Mouse (Mus musculus) thymus, postnatal 25 days (tissue): ENCODE results near the gene Usp10.

ENCODE experiments used
- DNase-seq: peaks from one replicate; pipeline ENCODE4 v3.0.0; 2022

The Usp10 gene

DNA sequence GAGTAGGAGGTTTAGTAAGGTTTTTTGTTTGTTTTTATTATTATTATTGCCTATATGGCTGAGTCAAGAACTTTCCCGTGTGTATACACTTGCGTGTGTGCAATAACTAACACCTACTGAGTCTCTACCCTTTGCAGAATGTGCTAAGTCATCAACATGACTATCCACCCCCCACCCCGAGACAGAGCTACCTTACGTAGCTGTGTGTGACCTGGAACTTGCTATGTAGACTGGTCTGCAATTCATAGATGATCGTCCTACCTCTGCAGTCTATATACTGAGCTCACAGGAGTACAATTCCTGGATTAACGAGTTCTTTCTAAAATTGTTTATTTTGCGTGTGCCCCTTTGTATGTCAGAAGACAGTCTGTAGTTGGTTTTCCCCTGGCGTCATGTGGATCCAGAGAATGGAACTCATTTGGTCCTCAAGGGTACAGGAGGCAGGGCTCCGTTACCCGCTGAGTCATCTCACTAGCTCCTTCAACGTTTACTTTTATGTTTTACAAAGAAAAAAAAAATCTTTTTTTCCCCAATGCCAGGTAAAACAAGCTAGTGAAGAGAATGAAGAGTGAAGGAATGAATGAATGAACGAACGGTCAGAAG lies at the start of gene Usp10:
Gene Usp10 (plus strand): TSS at position 417 of the 603 bp plus-strand sequence.
- no peak for DNase-seq

DNA sequence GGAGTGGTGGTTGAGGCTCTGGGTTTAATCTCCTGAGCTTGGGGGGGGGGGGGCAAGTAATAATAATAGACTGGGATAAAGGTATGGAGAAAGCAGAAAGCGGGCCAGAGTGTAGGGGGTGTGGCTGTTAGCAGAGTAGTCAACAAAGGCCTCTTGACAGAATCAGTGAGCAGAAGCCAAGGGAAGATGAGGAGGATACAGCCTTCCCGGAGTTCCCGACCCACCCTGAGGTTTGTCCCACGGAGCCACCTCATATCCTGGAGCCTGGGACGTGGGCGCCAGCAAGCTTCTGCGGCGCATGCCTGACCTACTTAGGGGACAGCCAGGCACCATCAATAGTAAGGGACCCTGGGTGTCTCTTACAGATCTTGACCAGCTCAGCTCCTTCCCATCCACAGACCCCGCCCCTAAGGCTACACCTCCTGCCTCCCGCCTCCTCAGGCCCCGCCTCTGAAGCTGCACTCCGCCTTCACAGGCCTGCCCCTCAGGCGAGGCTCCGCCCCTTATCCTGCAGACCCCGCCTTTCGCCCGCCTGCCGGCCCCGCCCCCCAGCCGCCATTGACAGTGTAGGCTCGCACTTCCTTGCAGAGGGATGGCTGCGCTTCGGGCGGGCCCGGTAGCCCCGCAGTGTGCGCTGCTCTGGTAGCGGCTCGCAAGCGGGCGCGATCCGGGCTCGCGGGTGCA lies 48.3 kb upstream of the Usp10 start, which contains the start of gene Klhl36:
Gene Klhl36 (plus strand): TSS at position 561 of the 684 bp plus-strand sequence.
- peak; percentile 98 for DNase-seq

DNA sequence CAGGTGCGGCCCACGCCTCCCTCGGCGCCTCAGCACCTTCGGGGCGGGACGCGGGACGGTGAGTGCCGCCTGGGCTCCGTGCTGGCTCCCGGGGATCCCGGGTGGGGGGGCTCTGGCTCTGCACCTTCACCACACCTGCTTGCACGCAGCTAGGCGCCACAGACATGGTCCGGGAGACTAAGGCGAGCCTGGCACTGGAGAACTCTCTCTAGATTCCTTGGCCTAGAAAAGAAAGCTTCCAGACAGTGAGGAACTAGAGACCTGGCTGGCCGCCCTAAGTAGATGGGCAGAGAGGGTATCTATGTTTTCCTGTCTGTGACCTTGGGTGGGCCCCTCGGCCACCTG lies 47.8 kb upstream of the Usp10 start:
- DNase-seq, result no peak

DNA sequence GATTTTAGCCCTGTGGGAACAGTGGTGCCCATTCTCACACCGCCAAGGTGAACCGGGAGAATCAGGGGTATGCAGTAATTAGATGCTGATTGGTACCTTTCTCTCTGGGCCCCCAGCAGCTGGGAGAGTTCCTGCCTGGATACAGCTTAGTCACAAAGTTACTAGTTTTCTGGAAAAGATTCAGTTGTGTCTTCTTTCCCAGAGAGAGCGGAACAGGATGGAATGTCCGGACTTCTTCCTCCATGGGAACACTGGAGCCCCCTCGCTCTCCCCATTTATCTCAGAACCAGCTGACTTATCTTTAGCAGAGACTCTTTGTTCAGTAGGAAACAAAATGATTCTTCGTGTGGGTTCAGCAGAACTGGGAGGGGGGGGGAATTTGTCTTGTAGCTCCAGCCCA lies 47.4 kb upstream of the Usp10 start:
- DNase-seq, result no peak

DNA sequence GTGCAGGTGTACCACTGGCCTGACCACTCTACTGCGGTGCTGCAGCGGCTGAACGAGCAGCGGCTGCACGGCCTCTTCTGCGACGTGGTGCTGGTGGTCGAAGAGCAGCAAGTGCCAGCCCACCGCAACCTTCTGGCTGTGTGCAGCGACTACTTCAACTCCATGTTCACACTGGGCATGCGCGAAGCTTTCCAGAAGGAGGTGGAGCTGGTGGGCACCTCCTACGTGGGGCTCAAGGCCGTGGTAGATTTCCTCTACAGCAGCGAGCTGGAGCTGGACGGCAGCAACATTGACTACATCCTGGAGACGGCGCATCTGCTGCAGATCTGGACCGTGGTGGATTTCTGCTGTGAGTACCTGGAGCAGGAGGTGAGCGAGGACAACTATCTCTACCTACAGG lies 40.5 kb upstream of the Usp10 start:
- DNase-seq, result no peak

DNA sequence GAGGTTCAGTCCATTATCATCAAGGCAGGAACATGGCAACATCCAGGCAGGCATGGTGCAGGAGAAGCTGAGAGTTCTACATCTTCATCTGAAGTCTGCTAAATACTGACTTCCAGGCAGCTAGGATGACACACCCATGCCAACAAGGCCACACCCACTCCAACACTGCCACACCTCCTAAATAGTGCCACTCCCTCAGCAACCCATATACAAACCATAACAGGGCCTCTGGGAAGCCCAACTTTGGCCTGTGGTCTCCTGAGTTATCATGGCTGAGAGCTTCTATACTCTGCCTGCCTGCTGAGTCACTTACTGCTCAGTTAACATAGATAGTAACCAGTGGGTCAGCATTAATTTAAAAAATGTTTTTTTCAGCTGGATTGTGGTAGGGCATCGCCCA lies 37.0 kb upstream of the Usp10 start:
- DNase-seq, result no peak

DNA sequence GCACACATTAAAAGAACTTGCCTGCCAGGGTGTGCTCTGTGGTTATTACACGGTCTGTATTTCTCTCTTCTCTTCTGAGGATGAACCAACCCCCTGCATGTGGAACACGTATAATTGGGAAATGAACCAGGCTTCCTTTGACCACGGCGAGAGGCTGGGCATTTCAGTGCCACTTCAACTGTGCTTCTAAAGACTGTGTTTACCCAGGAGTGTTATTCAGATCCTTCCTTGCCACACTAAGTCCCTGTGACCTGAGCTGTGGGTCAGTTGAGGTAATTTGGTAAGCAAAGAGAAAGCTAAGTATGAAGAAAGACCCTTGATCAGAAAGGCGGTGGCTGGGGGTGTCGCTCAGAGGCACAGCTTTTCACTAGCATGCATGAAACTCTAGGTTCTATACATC lies 28.9 kb upstream of the Usp10 start:
- DNase-seq, result no peak

DNA sequence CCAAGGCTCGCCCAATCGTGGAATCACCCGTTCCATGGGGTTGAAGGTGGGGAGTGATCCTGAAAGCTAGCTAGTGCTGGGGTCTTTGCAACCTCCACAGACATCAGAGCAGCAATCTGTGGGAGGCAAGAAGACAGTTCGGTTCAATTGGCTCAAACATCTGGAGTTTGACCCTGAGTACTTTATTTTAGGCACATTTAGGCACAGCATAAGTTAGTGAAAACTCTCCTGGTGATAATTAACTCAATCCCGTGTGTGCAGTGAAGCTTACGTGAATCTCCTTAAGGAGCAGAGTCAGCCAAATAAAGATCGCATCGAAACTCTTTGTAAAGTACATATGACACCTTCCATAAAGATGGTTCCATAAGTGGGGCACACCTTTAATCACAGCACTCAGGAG lies 28.2 kb upstream of the Usp10 start:
- no peak for DNase-seq

DNA sequence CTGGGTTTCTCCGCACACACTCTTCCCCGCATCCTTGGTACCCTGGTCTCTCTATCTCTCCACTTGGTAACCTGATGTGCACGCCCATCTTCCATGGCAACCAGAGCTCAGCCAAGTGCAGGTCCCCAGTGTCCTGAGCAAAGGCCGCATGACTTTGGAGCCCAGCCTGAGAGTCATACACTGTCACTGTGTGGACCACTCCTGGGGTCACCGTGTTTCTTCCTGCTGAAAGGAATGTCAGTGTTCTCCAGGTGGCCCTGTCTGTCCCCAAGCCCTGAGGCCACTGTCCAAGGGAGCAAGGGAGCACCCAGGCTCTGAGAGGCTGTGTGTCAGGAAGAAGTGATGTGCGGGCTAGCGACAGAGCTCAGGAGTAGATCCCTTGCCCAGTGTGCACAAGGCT lies 26.9 kb upstream of the Usp10 start:
- DNase-seq, result no peak

DNA sequence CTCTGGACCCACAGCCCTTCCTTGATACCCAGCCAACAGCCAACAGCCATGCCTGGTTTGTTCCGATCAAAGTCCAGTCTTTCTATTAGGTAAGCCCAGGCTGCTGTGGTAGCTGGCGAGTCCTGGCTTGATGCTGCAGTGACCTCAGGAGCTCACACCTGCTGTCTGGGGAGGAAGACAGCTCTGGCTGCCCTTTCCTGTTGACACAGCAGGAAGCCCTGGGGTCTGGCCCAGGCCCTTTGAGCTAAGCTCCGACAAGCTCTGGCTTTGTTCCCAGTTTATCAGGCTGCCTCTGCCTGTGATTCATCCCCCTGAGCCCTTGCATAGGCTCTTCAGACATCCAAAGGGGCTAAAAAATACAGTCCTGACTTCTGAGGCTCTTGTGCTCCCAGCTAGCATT lies 24.5 kb upstream of the Usp10 start:
- DNase-seq, result no peak

DNA sequence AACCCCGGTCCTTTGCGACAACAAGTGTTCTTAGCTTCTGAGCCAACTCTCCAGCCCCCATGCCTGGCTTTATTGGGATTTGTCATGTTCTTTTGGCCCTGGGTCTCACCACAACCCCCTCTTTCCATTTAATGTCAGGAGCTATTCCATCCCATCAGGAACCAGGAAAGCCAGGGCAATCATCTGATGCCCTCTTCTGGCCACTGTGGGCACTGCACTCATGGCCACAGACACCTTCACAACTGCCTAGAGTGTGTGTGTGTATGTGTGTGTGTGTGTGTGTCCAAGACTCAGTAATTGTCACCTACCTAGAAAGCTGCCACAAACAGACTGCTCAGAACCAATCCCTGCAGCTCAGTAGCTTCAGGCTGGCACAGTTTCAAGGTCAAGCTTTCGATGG lies 23.0 kb upstream of the Usp10 start:
- peak; percentile 49 for DNase-seq

DNA sequence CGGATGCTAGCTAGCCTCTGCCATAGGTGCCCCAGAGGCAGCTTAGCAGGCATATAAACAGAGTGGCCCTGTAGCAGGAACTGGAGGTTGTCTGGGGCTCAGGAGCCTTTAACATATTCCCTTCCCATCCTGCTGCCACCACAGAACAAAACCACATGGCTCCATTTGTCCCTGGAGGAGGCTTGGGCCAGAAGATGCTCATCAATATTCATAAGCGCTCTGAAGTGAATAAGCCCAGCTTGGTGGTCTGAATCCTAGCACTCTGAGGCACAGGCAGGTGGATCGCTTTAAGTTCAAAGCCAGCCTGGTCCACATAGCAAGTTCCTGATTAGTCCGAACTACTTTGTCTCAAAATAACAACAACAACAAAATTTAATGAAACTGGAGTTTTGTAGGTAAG lies 22.1 kb upstream of the Usp10 start:
- no peak for DNase-seq

DNA sequence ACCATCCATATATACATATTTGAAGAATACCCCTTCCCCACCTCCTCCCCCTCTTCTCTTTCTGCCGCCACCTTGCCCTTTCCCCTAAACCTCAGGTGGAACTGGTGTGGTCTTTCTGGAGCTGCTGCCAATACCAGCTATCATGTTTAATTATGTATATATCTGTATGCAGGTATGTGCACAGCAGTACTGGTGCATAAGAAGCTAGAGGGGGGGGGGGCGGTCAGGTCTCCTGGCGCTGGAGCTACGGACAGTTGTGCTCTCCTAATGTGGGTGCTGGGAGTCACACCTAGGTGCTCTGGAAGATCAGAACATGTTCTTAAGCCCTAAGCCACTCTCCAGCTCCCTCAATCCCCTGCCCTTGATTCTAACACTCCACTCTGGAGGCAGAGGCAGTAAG lies 13.1 kb upstream of the Usp10 start:
- DNase-seq, result no peak

DNA sequence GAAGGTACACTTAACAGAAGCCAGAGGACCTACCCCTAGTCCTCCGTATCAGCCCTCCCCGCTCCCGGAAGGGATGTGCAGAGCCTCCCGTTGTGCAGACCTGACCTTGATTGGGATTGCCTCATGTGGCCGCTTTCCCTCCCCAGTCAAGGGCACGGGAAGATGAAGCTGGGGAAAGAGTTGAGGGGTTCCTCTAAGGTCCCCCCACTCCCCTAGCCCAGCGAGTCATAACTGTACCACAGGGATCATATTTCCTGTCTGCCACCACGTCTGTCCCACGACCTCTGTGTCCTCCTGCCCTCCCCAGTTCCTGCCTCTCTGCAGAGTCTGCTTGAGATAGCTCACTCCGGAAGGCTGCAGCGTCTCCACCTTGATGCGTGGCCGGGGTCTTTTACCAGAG lies 12.2 kb upstream of the Usp10 start:
- DNase-seq, result peak; percentile 55

DNA sequence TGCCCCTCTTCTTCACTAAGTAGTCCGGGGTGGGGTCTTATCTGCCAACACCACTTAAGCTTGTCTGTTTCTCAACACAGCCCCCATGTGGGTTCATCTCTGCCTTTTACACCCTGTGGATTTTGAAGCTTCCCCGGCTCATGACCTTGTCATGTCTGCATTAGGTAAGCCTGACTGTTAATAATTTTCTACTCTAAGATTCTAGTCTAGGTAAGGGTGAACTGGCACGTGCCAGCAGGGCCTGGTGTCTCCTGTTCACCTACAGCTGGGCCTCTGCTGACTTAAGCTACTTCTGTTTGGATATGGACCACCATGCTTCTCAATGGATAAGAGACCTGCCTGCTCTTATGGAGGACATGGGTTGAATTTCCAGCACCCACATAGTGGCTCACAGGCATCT lies 8.8 kb upstream of the Usp10 start:
- no peak for DNase-seq

DNA sequence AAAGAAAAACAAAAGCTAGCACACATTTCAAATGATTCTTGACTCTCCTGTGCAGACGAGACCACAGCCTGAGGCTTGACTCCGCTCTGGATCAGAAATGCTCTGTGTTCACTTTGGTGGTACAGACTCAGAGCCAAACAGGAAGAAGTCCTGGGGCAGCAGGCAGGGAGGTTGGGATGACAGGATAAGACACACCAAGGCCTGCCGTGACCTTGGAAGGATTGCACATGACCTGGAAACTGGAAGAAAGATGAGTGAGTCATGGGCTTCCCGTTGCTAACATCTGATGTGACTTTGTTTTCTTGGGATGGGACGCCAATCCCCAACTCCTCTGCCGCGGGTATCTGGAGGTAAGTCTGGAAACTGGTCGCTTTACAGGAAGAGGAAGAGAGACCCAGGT lies 8.2 kb upstream of the Usp10 start:
- no peak for DNase-seq

DNA sequence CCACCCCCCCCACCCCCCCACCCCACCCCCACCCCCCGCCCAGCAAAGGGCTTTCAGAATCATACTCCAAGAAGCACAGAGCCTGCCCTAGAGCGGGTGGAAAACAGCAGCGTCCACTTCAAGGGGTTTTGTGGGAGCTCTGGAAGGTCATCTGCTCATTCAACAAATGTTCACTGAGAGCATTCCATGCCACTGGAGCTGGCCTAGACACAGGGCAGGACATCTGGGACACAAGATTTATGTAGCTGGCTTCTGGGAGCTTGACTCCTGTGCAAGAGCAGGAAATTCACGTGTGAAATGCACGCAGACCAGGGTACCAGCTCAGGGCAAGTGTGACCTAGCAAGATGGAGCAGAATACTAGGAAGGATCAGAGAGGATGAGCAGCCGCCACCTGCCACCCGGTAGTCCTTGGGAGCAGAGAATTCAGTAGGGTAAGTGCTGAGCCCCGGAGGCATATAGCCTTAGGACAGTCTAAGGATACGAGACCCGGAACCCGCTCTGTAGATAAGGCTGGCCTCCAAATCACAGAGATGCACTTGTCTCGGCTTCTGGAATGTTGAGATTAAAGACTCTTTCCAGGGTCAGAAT lies 5.7 kb upstream of the Usp10 start:
- no peak for DNase-seq

DNA sequence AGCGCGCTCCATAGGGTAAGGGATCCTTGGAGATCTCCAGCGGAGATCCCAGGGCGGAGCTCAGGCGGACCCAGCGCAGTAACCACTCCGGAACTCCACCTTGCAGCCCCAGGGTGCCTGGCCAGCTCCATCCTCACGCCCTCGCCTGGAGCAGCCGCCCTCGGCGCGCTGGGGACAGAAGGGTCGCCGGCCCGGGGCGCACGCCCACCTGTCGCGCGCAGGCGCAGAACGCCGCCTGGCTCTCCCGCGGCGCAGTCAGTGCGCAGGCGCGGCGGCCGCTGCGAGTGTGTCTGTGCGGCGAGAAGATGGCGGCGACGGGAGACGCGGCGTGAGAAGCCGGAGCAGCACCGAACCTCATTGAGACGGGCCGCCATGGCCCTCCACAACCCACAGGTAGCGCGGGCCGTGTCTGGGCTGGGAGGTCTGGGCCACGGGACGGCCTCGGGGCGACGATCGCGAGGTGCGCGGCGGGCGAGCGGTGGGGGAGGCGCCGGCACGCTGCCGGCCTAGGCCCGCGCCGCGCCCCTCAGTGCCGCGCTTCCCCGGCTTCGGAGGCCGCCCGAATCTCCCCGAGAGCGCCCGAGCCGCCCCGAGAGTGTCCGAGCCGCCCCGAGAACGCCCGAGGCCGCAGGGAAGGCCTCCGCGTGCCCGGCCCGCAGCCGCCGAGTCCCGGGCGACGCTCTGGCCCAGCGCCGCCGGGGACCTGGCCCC lies 542 bp downstream of the Usp10 start, which contains the start of gene Gm20388:
Gene Gm20388 (plus strand): TSS at position 295 of the 711 bp plus-strand sequence.
- DNase-seq, result peak; percentile 98

DNA sequence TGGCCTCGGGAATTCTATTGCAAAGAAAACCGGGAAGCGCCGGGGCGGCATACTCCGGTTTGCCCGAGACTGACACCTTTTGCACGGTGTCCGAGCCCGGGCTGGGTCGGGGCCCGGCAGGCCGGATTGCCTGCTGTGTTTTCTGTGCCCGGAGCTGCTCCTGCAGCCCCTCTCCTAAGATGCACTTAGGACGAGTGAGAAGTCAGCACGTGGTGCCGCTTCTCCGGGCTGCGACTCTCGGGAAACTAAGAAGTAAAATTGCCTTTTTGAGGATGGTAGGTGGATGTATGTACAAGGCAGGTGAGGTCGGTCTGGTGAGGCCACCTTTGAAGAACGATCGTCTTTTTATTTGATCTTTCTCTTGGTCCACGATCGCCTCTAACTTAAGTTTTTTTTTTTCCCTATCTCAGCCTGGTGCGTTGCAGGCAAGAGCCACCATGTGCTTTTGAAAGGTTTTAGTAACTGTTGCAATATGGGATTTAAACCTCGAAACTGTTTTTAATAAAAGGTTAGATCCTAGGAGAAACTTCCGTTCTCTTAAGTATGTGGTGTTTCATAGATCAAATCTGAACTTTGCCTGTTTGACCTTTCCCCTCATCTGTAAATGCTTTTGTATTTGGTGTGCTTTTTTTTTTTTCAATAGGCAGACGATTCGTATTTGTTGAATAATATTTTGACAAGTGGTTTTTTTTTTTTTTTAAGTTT lies 1.2 kb downstream of the Usp10 start:
- DNase-seq, result no peak

DNA sequence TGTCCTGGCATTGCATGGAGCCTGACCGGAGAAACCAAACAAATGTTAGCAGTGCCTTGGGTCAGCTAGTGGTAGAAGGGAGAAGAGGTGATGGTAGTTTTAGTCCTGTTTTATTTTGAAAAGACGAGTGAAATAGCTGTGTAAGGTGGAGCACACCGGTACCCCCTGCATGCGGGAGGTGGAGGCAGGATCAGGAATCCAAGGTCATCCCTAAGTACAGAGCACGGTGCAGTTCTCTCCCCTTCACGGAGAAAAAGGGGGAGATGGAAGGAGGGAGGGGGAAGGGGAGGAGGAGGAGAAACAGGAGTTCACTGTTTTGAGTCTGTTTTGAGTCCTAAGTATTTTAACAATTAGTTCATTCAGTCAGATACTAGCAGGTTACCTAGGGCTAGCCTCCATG lies 2.5 kb downstream of the Usp10 start:
- DNase-seq, result no peak

DNA sequence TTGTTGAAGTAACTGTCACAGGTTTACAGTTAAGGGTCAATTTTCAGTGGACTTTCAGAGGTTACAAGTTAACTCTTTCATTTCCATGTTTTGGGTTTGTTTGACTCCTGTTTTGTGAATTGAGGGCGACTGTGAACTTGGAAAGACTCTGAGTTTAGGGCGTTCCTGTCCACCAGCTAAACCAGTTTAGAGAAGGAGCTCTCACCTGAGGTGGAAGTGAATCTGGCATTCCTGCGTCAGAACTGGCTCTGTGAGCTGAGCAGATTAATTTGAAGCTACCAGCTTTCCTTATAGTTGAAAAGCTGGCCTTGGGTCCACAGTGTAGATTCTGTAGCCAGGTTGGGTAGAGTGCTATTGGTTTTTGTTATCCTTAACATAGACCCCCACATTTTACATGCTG lies 3.0 kb downstream of the Usp10 start:
- no peak for DNase-seq

DNA sequence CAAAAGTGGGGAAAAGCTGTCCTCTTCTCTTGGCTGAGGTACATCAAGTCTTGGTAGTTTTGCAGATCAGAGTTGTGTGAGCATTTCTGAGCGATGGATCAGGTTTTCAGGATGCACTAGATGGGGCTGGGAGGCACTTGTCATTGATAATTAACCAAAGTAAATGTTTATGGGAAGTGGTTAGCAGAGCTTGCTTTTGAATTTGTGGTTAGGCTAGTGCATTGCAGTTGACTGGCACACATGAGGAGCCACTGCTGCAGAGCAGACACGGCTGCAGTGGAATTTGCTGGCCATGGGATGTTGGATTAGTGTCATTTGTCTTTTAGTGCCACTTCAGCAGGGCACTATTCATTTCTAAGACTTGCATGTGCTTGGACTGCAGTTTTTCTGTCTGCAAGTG lies 4.0 kb downstream of the Usp10 start:
- no peak for DNase-seq

DNA sequence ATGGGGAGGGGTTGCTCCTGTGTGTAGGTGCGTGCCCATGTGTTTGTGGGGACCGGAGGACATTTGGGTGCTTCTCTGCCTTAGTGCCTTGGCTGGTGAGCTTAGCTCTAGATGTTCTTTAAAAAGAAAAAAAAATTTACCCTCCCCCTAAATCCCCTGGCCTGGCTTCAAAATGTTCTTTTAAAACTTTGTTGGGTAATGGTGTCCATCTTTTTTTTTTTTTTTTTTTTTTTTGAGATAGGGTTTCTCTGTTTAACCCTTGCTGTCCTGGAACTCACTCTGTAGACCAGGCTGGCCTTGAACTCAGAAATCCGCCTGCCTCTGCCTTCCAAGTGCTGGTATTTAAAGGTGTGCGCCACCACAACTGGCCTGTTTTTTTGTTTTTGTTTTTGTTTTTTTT lies 5.1 kb downstream of the Usp10 start:
- DNase-seq, result no peak
